Mouse (Mus musculus) limb, embryonic 15.5 days (tissue): ENCODE measurements around the gene Armc9. TPM values are rescaled to one million over a fixed set of nuclear protein-coding genes. Genes with fewer than 3 reads are reported as not detected.

ENCODE experiments used
- ATAC-seq: fragments of 200-750 bp; cut with Nextera tagmentation; 2 replicates; pipeline ENCODE4 v1.8.0; 2017; ENCODE audit warnings: low read depth, moderate TSS enrichment; ENCODE audit not compliant: insufficient number of reproducible peaks, low FRiP score, low TSS enrichment
- H3K27ac ChIP-seq: fragments of 300-500 bp; sonication (generic); 2 replicates; pipeline ENCODE4 v1.5.1; 2015; ENCODE audit warnings: moderate library complexity, mild to moderate bottlenecking, inconsistent platforms
- H3K27me3 ChIP-seq: fragments of 300-500 bp; sonication (generic); 2 replicates; pipeline ENCODE4 v1.6.1; 2015; ENCODE audit warnings: inconsistent platforms
- H3K36me3 ChIP-seq: fragments of 300-500 bp; sonication (generic); 2 replicates; pipeline ENCODE4 v1.6.1; 2015; ENCODE audit warnings: inconsistent platforms
- H3K4me1 ChIP-seq: fragments of 300-500 bp; sonication (generic); 2 replicates; pipeline ENCODE4 v1.6.1; 2015; ENCODE audit warnings: inconsistent platforms
- H3K4me2 ChIP-seq: fragments of 300-500 bp; sonication (generic); 2 replicates; pipeline ENCODE4 v1.6.1; 2015; ENCODE audit warnings: mild to moderate bottlenecking, inconsistent platforms
- H3K4me3 ChIP-seq: fragments of 300-500 bp; sonication (generic); 2 replicates; pipeline ENCODE4 v1.5.1; 2015; ENCODE audit warnings: mild to moderate bottlenecking, inconsistent platforms
- H3K9ac ChIP-seq: fragments of 300-500 bp; sonication (generic); 2 replicates; pipeline ENCODE4 v1.6.1; 2015; ENCODE audit warnings: inconsistent platforms
- H3K9me3 ChIP-seq: fragments of 300-500 bp; sonication (generic); 2 replicates; pipeline ENCODE4 v1.6.1; 2016; ENCODE audit warnings: inconsistent platforms
- WGBS: fragments of 180-500 bp; shearing (Covaris S2); methylation state at CpG from one replicate; pipeline ENCODE4 v1.1.7; 2015; 5-methylcytosine and 5-hydroxymethylcytosine counted together
- polyA plus RNA-seq: library from polyadenylated mRNA; unstranded; fragments of >200 nt; fragmentation: Nextera tagmentation; extraction: Ambion mirVana; gene quantifications from 2 replicates; pipeline ENCODE4 v1.2.1, GENCODE M21; 2015

The Armc9 gene
- polyA plus RNA-seq, 1 experiment from 2014 or later: 19.2 TPM

GRCm38 (mm10) chr1:86178462-86179253, 24.1 kb downstream of the Armc9 start:
- peaks cover 41% of the 10 kb centered on the region for H3K36me3 ChIP-seq
- WGBS: 44% methylated on average over 7 of the region's 7 CpGs
- peak; percentile 56; the same call in 1 of the 2 replicates for ATAC-seq

DNA sequence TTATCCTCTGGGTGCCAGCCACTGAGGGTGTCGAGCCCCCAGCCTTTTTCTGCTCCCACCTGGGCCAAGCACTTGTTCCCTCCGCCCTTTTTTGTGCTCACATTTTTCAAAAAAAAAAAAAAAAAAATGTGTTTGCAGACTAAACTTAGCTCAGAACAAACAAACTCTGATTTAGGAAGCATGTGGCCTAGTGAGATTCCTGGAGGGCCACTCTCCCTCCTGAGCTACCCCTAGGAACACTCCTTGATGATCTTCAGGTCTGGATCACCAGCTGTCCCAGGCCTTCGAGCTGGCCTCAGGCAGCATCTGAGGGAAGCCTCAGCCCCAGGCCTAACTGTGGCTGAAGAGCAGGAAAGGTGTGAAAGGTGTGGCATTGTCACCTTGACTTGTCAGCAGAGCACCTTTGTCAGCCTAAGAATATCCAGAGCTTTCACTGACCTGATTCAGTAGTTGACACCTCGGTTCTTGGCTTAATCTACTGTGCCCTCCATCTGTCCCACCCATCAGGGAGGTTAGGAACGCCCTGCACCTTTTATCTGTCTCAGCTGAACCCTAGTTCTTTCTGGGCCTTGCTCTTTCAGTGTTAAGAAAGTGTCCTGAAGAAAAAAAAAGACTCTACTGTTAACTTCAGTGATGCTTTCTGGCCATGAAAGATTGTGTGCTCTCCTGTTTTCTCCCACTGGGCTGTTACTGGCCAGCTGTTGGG, 27.6 kb downstream of the Armc9 start:
- Histone ChIP-seq H3K9me3 (no peaks in the 10 kb centered on the region), H3K4me1 (no peaks in the 10 kb centered on the region), H3K9ac (no peak overlapping the region), H3K4me3 (no peak overlapping the region), H3K36me3 (peaks cover 17% of the 10 kb centered on the region), H3K4me2 (no peak overlapping the region), H3K27me3 (no peaks in the 10 kb centered on the region), H3K27ac (no peak overlapping the region)
- no peak for ATAC-seq
- WGBS: 68% methylated on average over 5 of the region's 5 CpGs

More at GRCm38 (mm10) chr1:86178462-86179253, 24.1 kb downstream of the Armc9 start:
- Histone ChIP-seq H3K9ac (no peak overlapping the region), H3K4me1 (no peaks in the 10 kb centered on the region), H3K9me3 (no peaks in the 10 kb centered on the region), H3K4me3 (no peak overlapping the region), H3K4me2 (no peak overlapping the region), H3K27ac (no peak overlapping the region), H3K27me3 (no peaks in the 10 kb centered on the region)

DNA sequence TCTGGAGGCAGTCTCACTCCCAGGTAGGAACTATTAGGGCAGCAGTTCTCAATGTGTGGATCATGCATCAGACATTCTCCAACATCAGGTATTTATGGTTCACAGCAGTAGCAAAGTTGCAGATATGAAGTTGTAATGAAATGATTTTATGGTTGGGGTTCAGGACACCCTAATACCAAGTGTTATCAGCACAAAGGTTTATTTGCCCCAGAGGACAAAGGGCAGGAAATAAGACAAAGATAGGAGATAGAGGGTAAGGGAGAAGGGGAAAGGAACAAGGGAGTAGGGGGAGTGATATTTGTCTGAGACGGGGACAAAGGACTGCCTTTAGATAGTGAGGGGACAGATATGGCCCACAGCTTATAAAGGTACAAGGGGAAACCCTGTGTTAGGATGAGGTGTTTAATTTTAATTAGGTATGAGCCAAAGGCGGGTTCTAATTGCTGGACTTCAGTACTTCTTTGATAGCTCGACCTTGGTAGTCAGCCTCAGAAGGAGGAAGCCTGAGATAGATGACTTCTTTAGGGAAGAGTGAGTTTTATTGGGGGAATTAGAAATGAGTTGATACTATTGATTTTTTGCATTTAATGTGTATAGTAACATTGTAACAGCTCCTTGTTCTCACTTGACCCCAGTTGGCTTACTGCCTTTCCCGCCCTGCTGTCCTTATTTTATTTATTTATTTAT, 29.1 kb downstream of the Armc9 start:
- H3K4me1 ChIP-seq: no peaks in the 10 kb centered on the region
- H3K4me2 ChIP-seq: no peak overlapping the region
- H3K9me3 ChIP-seq: no peaks in the 10 kb centered on the region
- no peak overlapping the region for H3K4me3 ChIP-seq
- H3K27me3 ChIP-seq: no peaks in the 10 kb centered on the region
- H3K27ac ChIP-seq: no peak overlapping the region
- H3K9ac ChIP-seq: no peak overlapping the region
- H3K36me3 ChIP-seq: peaks cover 15% of the 10 kb centered on the region
- WGBS: 88% methylated on average over 4 of the region's 4 CpGs
- no peak for ATAC-seq

DNA sequence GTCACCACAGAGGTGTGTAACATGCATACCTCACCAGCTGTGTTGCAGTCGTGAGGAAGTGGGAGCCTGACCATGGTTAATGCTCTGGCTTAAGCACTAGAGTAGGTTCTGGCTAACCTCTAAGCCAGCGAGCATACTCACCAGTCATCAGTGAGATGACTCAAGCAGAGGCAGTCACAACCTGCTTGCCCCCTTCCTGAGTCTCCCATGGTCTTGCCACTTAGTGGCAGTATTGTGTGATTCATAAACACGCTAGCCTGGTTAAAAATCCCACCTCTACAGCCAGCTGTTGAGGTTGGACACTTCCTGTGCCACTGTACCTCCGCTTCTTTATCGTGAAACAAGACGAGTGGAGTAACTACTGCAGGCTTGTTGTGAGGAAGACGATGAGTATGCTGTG, 32.2 kb downstream of the Armc9 start:
- H3K4me2 ChIP-seq: no peak overlapping the region
- H3K36me3 ChIP-seq: peaks cover 24% of the 10 kb centered on the region; the same call in 1 of the 2 replicates
- no peak overlapping the region for H3K27ac ChIP-seq
- no peaks in the 10 kb centered on the region for H3K4me1 ChIP-seq
- no peaks in the 10 kb centered on the region for H3K27me3 ChIP-seq
- no peaks in the 10 kb centered on the region for H3K9me3 ChIP-seq
- ATAC-seq: no peak
- no peak overlapping the region for H3K9ac ChIP-seq
- H3K4me3 ChIP-seq: no peak overlapping the region
- 77% methylated on average over 7 of the region's 7 CpGs for WGBS

DNA sequence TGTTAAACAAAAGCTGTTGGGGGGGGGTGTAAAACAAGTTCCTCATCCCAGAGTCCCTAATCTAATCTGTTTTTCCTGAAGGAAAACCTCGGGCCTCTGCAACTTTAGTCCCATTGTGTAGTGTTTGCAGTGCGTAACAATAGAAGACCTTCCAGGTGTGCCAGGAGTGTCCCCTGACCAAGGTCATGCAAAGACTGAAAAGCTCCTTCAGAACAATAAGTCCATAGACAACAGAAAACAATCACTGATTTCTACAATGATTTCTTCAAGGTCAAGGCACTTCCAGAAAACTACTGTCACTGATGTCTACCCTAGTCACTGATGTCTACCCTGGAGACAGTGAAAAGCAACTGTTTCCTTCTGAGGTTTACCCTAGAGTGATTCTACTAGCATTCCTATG, 33.3 kb downstream of the Armc9 start:
- no peak for ATAC-seq
- H3K4me1 ChIP-seq: no peaks in the 10 kb centered on the region
- H3K4me3 ChIP-seq: no peak overlapping the region
- no peaks in the 10 kb centered on the region for H3K27me3 ChIP-seq
- no peak overlapping the region for H3K4me2 ChIP-seq
- H3K27ac ChIP-seq: no peak overlapping the region
- H3K36me3 ChIP-seq: peaks cover 24% of the 10 kb centered on the region; the same call in 1 of the 2 replicates
- WGBS: 72% methylated on average over 2 of the region's 2 CpGs
- H3K9ac ChIP-seq: no peak overlapping the region
- no peaks in the 10 kb centered on the region for H3K9me3 ChIP-seq

DNA sequence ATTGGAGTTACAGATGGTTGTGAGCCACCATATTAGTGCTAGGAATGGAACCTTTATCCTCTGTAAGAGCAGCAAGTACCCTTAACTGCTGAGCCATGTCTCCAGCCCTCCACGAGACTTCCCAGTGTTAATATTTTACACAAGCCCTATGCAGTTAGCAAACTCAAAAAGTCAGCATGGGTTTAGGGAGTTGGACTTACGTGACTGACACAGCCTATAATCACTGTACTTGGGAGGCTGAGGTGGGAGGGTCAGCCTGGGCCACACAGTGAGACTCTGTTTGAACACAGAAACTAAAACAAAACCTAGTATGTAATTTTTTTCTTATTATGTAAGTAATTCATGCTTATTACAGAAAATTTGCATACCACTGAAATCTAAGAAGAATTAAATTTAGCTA, 33.7 kb downstream of the Armc9 start:
- no peak overlapping the region for H3K4me2 ChIP-seq
- no peak overlapping the region for H3K4me3 ChIP-seq
- no peak overlapping the region for H3K9ac ChIP-seq
- peaks cover 24% of the 10 kb centered on the region; the same call in 1 of the 2 replicates for H3K36me3 ChIP-seq
- H3K9me3 ChIP-seq: no peaks in the 10 kb centered on the region
- no peaks in the 10 kb centered on the region for H3K4me1 ChIP-seq
- ATAC-seq: no peak
- WGBS: 80% methylated on average over 2 of the region's 2 CpGs
- no peaks in the 10 kb centered on the region for H3K27me3 ChIP-seq
- no peak overlapping the region for H3K27ac ChIP-seq

DNA sequence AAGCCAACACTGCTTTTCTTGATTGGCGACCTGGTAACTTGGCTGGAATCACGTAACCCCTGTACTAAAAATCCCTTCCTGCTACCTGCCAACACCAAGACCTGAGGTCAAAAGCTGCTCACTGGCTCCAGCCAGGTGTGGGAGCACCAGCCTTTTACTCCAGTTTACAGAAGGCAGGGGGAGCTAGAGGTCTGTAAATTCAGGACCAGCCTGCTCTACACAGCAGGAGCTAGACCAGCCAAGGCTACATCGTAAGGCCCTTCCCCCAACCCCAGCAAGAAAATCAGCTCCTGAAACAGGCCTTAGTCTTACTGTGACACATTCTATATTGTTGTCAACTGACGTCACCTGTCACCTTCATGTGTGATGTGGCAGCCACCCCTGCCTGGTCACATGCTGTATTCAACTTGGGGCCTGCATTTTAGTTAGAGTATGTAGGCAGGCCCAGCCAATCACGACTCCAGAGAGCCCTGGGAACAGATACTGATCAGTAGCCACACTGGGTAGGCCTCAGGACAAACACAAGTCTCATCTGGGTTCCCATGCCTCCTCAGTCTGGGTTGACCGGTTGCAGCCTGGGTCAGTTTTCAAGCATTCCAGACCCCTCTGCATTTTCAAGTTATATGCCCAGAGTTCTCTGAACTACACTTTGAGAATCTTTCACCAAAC, 34.6 kb downstream of the Armc9 start:
- Histone ChIP-seq H3K27me3 (no peaks in the 10 kb centered on the region), H3K9me3 (no peaks in the 10 kb centered on the region), H3K27ac (no peak overlapping the region), H3K4me3 (no peak overlapping the region), H3K36me3 (peaks cover 31% of the 10 kb centered on the region; the same call in 1 of the 2 replicates), H3K9ac (no peak overlapping the region), H3K4me2 (no peak overlapping the region), H3K4me1 (no peaks in the 10 kb centered on the region)
- ATAC-seq: no peak
- WGBS: 76% methylated on average over 6 of the region's 6 CpGs

DNA sequence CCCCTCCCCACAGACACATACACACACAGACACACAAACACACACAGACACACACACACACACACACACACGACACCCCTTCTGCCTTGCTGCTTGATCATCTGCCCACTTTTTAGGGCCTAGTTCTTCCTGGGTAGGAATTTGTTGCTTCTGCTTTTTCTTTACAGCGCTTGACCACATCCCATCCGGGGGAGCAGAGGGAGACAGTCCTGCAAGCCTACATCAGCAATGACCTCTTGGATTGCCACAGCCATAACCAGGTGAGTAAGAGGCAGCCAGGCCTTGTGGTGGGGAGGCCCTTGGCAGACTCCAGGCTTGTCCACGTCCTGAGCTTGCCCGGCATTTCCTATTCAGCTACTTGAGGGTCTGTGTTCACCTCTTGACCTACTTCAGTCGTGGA, 36.3 kb downstream of the Armc9 start:
- Histone ChIP-seq H3K36me3 (peaks cover 36% of the 10 kb centered on the region), H3K4me2 (no peak overlapping the region), H3K4me1 (no peaks in the 10 kb centered on the region), H3K9me3 (no peaks in the 10 kb centered on the region), H3K9ac (no peak overlapping the region), H3K4me3 (no peak overlapping the region), H3K27me3 (no peaks in the 10 kb centered on the region), H3K27ac (no peak overlapping the region)
- ATAC-seq: no peak
- 80% methylated on average over 6 of the region's 6 CpGs for WGBS

GRCm38 (mm10) chr1:86194044-86194443, 39.5 kb downstream of the Armc9 start:
- Histone ChIP-seq H3K4me2 (no peak overlapping the region), H3K36me3 (peaks cover 53% of the 10 kb centered on the region), H3K4me3 (no peak overlapping the region), H3K9me3 (no peaks in the 10 kb centered on the region), H3K27ac (no peak overlapping the region), H3K27me3 (no peaks in the 10 kb centered on the region), H3K9ac (no peak overlapping the region), H3K4me1 (no peaks in the 10 kb centered on the region)
- 75% methylated on average over 7 of the region's 7 CpGs for WGBS
- ATAC-seq: no peak

DNA sequence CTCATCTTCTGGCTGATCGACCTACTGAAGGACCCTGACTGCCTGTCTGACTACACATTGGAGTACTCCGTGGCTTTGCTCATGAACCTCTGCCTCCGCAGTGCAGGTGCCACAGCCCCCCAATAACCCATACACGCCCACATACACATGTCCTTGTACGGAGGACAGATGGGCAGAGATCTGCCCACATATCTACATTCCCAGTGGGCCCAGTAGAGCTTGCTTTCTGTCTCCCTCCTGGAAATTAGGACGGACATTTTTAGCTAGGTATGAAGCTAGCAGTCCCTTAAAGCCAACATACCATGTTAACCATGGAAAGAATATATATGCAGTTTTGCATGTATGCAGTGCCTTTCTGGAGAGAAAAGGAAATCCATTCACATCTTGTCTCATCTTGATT, 43.7 kb downstream of the Armc9 start:
- ATAC-seq: no peak
- WGBS: 93% methylated on average over 6 of the region's 6 CpGs

DNA sequence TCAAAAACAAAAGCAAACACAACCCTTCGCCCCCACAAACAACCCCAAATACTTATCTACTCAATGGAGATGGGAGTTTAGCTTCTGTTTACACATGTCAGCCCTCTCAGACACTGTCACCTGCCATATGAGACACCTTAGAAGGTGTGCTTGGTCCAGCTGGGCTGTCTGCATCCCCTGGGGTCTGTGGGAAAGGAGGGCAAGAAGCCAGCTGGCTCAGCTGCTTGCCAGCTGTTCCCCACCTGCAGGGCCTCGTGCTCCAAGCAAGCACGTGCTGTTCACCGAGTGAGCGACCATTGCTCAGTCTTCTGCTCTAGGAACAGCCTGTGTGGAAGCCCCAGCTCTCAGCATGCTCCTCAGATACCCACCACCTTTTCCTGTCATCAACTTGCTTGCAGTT, 44.4 kb downstream of the Armc9 start:
- Histone ChIP-seq H3K9me3 (no peaks in the 10 kb centered on the region), H3K27me3 (no peaks in the 10 kb centered on the region), H3K4me3 (no peak overlapping the region), H3K4me1 (no peaks in the 10 kb centered on the region), H3K9ac (no peak overlapping the region), H3K4me2 (no peak overlapping the region), H3K27ac (no peak overlapping the region), H3K36me3 (peaks cover 76% of the 10 kb centered on the region)
- 62% methylated on average over 5 of the region's 5 CpGs for WGBS
- no peak for ATAC-seq

More for the DNA sequence above, 43.7 kb downstream of the Armc9 start:
- Histone ChIP-seq H3K27ac (no peak overlapping the region), H3K4me3 (no peak overlapping the region), H3K9me3 (no peaks in the 10 kb centered on the region), H3K4me2 (no peak overlapping the region), H3K36me3 (peaks cover 73% of the 10 kb centered on the region), H3K9ac (no peak overlapping the region), H3K4me1 (no peaks in the 10 kb centered on the region), H3K27me3 (no peaks in the 10 kb centered on the region)
